Mouse (Mus musculus) layer of hippocampus, postnatal 14 days (tissue): ENCODE results near the gene Tor3a. TPM values are rescaled to one million over a fixed set of nuclear protein-coding genes. Genes with fewer than 3 reads are reported as not detected.
"Not testable (repeated sequence)": the region's sequence is repeated elsewhere in the genome, so short reads cannot be mapped to it uniquely, and the experiment has no call there.

ENCODE experiments used
- DNase-seq, 2 experiments: peaks; one replicate each; pipeline ENCODE4 v3.0.0; 2021 to 2022; ENCODE audit warnings: low spot score in 2 of 2, mixed read lengths in 1 of 2
- total RNA-seq, 2 experiments: library from RNA; stranded (reverse); gene quantifications; 2 replicates each; pipeline ENCODE4 v1.2.3; 2021

Tor3a gene
- total RNA-seq, 2 experiments from 2014 or later, result 5.3 to 7.4 TPM

GRCm38 (mm10) chr1:156672720-156673475 lies 1.3 kb downstream of the Tor3a start:
- DNase-seq, result no peak

DNA sequence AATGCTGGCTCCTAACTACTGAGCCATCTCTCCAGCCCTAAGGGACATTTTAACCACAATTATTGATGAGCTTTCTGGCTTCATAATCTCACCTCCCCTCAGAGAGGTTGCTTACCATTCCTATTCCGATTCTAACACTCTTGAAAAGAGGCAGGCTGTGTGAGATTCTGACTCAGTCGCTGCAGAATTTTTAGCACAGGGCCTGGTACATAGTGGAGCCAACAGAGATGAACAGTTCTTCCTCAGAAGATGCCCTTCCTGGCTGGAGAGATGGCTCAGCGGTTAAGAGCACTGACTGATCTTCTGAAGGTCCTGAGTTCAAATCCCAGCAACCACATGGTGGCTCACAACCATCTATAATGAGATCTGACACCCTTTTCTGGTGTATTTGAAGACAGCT lies 2.2 kb downstream of the Tor3a start:
- DNase-seq, result no peak

DNA sequence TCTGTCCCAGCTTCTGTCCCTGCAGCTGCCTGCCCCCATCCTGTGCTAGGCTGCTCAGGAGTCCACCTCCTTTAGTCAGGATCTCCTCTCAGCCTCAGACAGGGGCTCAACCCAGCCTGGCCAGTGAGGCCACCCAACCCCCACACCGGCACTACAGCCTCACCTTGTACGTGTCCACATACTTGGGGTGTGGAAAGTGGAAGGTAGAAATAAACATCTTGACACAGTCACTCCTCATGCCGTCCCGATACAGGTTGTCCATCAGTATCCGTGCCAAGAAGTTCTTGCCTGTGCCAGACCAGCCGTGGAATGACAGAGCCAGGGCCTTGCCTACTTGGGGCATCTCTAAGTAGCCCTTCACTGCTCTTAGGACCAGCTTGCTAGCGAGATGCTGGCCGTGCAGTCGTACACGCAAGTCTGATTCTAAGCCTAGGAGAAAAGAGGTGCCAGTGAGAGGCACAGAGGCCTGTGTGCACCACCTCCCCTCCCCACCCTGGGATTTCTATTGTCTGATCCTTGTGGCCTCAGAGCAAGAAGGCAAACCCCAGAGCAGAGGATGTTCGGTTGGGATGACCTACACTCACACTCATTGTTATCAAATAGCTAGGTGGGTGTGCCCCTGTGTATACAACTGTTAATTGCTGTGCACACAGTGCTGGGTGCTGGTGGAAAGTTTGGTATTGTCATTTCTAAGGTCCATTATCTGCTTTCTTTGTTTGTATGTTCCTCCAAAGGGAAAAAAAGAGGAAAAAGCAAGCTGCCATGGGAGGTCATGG lies 4.8 kb downstream of the Tor3a start:
- DNase-seq, result no peak

DNA sequence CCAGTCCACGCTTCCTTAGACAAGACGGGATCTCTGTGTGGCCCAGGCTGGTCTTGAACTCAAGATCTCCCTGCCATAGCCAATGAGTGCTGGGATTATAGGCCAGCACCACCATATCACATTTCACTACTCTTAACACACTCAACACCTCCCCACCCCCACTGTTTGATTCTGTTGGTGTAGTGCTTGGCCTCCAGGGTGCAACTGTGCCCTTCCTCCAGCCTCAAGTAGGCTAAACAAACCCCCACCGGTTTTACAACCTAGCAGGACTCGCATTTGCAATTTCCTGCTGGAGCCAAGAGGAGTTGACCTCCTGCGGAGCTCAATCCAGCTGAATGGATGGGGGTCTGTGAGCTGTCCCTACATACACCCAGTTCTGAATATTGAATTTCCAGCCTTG lies 5.6 kb downstream of the Tor3a start:
- DNase-seq, result no peak

- no peak for DNase-seq
These were observed 6.8 kb downstream of the Tor3a start for GRCm38 (mm10) chr1:156667141-156667926.

GRCm38 (mm10) chr1:156665777-156666176 lies 8.4 kb downstream of the Tor3a start:
- DNase-seq, result no peak

GRCm38 (mm10) chr1:156660660-156661236 lies 13.4 kb downstream of the Tor3a start:
- not testable (repeated sequence) for DNase-seq

- no peak for DNase-seq
These were observed 14.1 kb downstream of the Tor3a start for GRCm38 (mm10) chr1:156659906-156660659.

- no peak for DNase-seq
These were observed 15.5 kb downstream of the Tor3a start for GRCm38 (mm10) chr1:156658676-156659075.

- DNase-seq, result no peak
These were observed 16.6 kb downstream of the Tor3a start for GRCm38 (mm10) chr1:156657523-156657922.

- no peak for DNase-seq
These were observed 19.2 kb downstream of the Tor3a start for GRCm38 (mm10) chr1:156654735-156655530.

DNA sequence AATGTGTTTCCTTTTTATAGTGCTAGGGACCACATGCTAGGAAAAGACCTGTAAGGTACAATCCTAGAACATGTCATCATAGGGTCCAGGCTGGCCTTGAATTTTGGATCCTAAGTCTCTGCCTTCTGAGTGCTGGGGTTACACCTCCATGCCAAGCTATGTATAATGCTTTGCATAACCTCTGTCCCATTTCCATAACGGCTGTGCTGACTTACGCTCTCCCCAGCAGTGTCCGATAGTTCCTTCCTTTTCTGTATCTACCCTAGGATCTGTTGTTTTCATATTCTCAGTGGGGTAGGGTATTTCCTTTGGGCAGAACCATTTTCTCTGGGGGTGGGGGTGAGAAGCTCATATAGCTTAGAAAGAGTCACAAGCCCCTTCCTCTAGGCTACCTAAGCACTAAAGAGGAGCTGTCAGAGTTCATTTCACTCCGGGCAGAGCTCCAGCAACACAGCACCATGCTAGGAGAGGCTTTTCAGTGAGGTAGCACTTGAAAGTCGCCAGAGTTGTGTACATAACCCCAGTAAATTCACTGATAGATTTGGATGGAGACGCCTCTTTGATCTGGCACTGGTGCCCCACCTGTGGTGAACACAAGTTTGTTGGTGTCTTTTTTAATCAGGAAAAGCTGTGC lies 21.9 kb downstream of the Tor3a start:
- DNase-seq, result no peak

GRCm38 (mm10) chr1:156650631-156651030 lies 23.5 kb downstream of the Tor3a start:
- DNase-seq, result no peak

DNA sequence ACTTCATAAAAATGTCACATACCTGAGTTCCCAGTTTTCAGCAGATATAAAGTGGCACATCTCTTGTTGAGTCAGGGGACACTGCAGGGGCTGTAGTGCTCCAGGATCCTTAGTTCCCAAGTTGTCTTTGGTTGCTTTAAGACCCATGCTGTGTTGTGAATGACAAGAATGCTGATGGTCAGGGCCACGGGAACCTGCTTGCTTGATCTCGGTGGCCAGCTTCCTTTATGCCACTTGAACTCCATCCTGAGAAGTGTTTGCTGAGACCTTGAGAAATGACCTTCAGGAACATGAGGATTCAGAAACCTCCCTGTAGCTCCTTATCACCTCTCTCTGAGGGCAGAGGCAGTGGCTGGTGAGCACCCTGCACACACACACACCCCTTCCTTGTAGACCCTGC lies 25.5 kb downstream of the Tor3a start:
- no peak for DNase-seq

- DNase-seq, result no peak
These were observed 28.2 kb downstream of the Tor3a start for GRCm38 (mm10) chr1:156645971-156646370.

- DNase-seq, result peak in 1 of 2 experiments; percentile 44
These were observed 29.2 kb downstream of the Tor3a start for GRCm38 (mm10) chr1:156644780-156645523.

- DNase-seq, result no peak
These were observed 30.1 kb downstream of the Tor3a start for GRCm38 (mm10) chr1:156644061-156644460.

DNA sequence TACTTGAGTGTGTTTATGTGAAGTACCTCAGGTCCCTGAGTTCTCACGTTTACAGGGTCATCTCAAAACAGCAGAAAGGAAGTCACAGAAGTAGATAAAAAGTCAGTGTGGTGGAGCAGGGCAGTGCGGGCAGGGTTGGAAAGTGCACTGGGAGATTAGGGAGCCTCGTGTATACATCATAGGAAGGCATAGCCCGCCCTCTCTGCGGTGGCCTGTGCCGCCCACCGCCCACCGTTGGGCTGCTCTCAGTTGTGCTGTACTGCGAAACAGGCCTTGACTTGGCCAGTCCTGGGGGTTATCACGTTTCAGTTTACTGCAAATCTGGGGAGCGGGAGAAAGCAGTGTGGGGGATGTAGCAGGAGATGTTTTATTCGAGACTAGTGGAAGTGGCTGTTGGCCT lies 31.3 kb downstream of the Tor3a start:
- DNase-seq, result no peak

GRCm38 (mm10) chr1:156641808-156642207 lies 32.3 kb downstream of the Tor3a start:
- no peak for DNase-seq
